Mouse (Mus musculus): Measurements from ENCODE around the gene Csl.

Gene Csl

DNA sequence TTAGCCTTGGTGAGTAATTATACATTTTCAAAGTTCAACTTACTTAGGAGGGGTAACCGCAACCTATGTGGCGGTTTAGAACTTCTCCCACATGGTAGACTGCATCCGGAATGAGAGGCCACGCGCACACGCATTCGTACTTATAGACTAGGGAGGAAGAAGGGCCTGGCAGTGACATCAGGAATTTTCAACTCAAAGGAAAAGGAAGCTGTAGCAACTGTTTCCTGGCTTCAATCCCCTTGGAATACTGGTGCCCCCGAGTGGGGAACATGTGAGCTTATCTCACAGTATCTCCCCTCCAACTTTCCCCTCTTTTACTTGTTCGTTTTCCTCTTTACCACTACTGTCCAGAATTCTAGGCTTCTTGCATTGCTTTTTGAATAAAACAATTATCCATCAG is at the start of gene Csl:
Csl (minus strand) TSS at position 101 of the 400 bp plus-strand sequence.
- DNase-seq (ENCODE audit: low spot score in 2 of 2) = no peak

DNA sequence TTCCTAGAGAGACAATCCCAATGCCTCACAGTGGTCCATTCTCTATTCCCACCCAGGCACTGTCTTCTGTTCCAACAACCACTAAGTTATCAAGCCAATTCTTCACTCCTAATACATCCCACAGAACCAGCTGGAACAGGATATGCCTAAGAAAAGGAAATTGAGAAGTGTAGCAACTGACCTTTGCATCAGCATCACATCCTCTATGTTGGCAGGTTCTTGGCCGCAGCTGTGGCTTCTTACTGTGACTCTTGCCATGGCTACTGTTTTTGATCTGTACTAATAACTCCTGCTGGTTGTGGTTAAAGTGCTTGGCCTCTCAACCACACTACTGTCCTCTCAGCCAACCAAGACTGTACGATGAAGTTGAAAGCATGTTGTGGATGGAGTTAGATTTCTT is 30.0 kb upstream of the Csl start:
- no peak for DNase-seq (ENCODE audit: low spot score in 2 of 2)

DNA sequence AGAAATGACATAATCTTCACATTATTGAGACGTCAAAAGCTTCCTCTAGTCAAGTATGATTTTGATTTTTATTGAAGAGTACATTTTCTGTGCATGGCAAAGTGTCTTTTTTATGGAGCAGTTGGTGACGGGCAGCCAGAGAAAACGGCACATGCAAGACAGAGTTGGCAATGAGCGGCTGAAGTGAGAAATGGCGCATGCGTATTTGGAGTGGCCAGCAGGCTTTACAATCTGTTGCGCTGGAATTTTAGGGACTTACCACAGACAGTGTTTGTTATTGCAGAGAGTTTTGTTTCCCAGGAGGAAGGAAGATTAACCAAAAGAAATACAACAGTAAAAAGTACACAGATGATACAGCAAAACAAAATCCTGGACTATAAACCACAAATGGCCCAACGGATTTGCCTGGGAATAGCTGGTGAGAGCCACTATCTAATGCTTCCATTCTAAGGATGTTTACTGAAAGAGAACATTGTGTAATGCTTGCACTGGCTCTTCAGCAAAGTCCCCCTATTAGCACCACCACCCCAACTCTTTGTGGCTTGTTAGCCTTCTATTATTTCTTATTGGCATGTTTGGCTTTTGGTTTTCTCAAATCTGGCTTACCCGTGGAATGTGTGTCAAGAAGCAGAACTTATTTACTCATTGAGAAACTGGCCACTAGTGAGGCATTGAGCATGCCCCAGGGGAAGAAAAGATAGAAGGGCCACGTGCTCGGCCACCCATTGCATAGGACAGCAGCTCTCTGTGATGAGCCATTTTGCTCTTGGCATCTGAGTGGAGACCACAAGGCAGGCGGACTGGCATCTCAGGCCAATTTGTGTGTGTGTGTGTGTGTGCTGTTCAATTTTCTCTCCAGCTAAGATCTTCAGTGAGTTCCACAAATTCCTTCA is 15.0 kb upstream of the Csl start:
- DNase-seq (ENCODE audit: low spot score in 2 of 2) = no peak

DNA sequence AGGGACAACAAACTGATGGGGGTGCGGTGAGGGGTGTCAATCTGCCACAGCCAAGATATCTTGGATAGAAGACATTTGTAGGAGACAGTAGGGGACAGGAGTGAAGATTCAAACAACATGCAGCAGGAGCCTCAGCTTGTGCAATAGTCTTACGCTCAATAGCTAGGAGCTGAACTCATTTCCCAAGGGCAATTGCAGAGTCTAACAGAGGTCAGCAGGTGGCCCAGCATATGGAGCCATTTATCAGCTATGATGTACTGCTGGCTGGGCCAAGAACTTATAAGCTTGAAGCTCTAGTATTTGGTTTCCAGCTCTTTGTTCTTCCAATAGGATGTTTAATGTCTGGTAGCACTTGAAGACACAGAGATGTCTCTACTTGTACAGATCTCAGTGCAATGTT is 9.3 kb downstream of the Csl start:
- no peak for DNase-seq (ENCODE audit: low spot score in 2 of 2)

DNA sequence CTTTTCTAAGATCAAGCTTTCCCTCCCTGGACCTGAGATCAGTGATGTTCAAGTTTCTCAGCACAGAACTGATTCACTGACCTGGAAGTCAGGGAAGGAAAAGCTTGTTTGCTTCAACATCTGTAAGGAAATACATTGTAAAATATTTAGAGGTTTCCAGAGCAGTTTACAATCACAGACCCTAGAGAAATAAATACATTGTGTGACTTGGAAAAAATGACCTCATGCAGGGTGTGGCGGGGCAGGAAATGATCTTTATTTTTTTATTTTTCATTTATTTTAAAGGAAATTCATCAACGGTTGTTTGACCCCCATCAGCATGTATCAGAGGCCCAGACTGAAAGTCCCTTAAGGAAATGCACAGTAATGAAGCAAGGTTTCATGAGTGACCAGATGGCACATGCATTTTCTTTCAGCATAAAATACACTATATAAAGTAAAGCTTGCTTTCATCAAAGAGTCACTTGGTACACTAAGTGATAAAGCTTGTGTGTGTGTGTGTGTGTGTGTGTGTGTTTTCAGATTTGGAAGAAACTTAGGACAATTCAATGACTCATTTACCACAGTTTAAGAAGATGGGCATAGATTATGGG is 10.7 kb downstream of the Csl start:
- DNase-seq (ENCODE audit: low spot score in 2 of 2) = no peak

DNA sequence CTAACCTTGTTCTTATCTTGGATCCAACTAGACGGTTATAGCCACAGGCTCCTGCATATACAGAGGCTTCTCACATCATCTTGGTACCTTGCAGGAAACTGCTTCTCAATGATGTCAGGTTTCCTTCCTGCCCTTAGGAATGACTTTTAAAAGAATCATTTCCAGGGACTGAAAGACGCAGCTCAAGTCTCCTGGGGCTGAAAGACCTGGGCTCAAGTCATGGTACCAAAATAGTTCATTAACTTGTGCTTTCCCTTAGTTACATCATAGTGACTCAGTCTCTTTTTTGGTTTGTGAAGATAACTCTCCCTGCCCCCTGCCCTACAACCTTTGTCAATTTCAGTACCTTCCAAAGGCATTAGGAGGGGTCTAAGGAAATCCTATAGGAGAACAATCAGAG is 11.4 kb downstream of the Csl start:
- no peak for DNase-seq (ENCODE audit: low spot score in 2 of 2)

DNA sequence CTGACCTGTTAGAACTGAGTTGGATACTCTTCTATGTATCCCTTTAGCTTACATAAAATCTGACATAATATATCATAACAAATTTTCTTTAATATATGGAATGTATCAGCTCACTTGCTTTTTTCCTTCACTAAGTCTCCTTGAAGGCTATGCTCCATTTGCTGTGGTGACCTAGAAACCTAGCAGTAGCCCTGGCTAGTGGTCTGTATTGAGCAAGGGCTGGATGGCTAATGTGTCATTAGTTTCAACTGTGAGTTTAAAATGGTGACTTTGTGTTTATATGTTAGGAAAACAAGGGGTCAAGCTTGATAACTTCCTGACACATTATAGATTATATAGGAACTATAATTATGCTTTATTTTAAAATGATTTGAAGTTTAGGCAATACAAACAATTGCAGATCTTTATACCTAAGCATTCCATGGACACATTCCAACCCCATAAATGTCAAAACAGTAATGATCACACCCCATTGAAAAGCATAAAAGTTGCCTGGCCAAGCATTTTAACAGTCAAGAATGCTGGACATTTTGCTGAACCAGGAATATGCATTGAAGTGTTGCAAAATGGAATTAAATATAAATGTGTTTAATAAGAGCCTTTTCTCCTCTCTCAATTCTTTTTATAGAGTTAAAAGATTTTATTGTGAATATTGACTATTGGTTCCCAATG is 17.7 kb downstream of the Csl start:
- DNase-seq (ENCODE audit: low spot score in 2 of 2) = no peak

DNA sequence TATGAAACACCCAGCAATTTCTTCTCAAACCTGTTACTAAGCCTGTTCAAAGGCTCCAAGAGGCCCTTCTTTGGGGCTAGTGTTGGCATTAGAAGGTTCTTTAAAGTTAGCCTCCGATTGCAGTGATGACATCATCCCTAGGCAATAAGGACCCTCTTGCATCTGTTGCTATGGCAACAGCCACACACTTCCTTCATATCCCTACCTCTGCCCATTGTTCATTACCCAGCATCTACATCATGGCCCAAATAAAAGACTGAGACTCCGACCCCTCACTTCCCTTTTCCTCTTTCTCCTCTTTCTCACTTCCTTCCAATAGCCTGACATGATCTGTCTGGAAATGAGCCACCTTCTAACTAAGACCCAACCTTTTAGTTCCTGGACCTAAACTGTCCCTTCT is 46.3 kb downstream of the Csl start:
- DNase-seq (ENCODE audit: low spot score in 2 of 2) = no peak

DNA sequence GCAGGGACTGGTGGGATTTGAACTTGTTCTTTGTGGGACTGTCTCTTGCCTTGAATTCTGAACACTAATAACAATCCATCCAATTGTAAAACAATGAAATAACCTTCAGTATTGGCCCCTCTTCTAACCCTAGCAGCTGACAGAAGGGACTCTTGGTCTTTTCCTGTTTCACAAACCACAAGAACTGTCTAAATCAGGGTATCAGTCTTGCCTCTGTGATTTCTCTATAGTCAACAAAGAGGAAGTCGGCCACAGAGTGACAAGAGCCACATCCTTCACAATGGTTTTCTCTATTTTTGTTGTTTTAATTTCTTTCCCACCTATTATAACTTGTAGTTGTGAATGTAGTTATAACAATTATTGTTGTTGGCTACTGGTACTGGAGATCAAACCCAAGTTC is 47.9 kb downstream of the Csl start:
- DNase-seq (ENCODE audit: low spot score in 2 of 2) = no peak
